Mouse (Mus musculus): ENCODE results near the gene Senp3. TPM values are rescaled to one million over a fixed set of nuclear protein-coding genes. Genes with fewer than 3 reads are reported as not detected.
"Not testable (repeated sequence)": the region's sequence is repeated elsewhere in the genome, so short reads cannot be mapped to it uniquely, and the experiment has no call there.

Gene Senp3
- polyA plus RNA-seq (2015; fragmentation: Nextera tagmentation; extraction: Ambion mirVana), result 94.0 and 98.5 TPM in 2 replicates

DNA sequence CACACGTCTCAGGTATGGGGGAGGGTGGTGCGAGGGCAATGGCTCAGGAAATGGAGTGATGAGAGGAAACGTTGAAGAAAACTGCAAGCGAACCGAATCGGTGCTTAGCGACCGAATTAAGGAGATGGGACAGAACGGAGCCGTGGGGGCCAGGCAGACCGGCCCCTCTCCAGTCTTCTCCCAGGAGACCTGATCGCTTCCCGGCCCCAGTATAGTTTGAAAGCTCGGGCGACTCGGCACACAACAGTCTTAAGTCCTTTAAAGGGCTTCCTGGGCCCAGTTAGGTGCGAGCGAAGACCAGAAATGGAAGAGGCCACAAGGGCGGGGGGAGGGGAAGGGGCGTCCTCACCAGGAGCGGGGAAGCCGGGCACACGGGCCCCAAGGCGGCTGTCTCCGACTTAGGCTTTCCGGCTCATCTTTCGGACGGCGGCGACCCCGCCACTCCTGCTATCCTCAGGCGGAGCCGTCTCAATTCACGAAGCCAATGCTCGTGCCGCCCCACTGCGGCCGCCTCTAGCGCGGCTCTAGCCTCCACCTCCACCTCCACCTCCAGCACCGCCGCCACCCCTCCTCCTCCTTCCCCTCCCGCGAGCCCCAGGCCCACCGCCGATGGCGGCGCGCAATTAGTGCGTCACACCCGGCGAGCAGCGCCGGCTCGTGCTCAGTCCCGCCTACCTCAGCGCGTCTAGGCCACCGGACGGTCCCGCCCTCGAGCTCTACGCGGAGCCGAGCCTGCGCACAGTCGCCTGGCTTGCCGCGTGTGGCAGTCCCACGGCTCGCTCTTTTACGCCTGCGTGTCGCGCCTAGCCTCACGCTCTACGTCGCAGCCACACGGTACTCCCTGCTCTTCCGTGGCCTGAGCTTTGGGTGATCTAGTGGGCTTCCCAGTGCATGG, at the start of gene Senp3:
Gene Senp3 (minus strand): TSS at position 771 of the 895 bp plus-strand sequence.
- peak within 1 kb of the TSS; percentile 80 for H3K9ac ChIP-seq (ENCODE audit: low read depth, low read length)
- peak; percentile 97 for ATAC-seq
- H3K9me3 ChIP-seq (replicated peaks; ENCODE audit: control insufficient read depth, low read length, poor library complexity, severe bottlenecking), result no peaks in the 10 kb centered on the region
- H3K27ac ChIP-seq (ENCODE audit: low read length), result peak within 1 kb of the TSS; percentile 89
- peaks cover 2% of the 10 kb centered on the region for H3K36me3 ChIP-seq (ENCODE audit: control insufficient read depth, insufficient read depth, low read length)
- WGBS, result under 1% methylated on average over 78 of the region's 80 CpGs
- H3K4me2 ChIP-seq (ENCODE audit: low read length), result peak within 1 kb of the TSS; percentile 93
- no peaks in the 10 kb centered on the region for H3K27me3 ChIP-seq (ENCODE audit: control insufficient read depth, insufficient read depth, low read depth, low read length)
- peaks cover 30% of the 10 kb centered on the region for H3K4me1 ChIP-seq (ENCODE audit: control insufficient read depth, insufficient read depth, low read length)
- peak within 1 kb of the TSS; percentile 67 for H3K4me3 ChIP-seq (ENCODE audit: low read depth, low read length)

- H3K4me2 ChIP-seq (ENCODE audit: low read length); H3K4me1 ChIP-seq (ENCODE audit: control insufficient read depth, insufficient read depth, low read length); H3K27me3 ChIP-seq (ENCODE audit: control insufficient read depth, insufficient read depth, low read depth, low read length); H3K9me3 ChIP-seq (replicated peaks; ENCODE audit: control insufficient read depth, low read length, poor library complexity, severe bottlenecking); H3K4me3 ChIP-seq (ENCODE audit: low read depth, low read length); ATAC-seq; H3K9ac ChIP-seq (ENCODE audit: low read depth, low read length); H3K27ac ChIP-seq (ENCODE audit: low read length): not testable (repeated sequence)
- peaks cover 21% of the 10 kb centered on the region for H3K36me3 ChIP-seq (ENCODE audit: control insufficient read depth, insufficient read depth, low read length)
- WGBS, result 91% methylated on average over 2 of the region's 3 CpGs
Observed at GRCm38 (mm10) chr11:69731408-69731807, 49.5 kb upstream of the Senp3 start.

- no peaks in the 10 kb centered on the region for H3K9me3 ChIP-seq (replicated peaks; ENCODE audit: control insufficient read depth, low read length, poor library complexity, severe bottlenecking)
Observed at GRCm38 (mm10) chr11:69729063-69729462, 47.2 kb upstream of the Senp3 start.

DNA sequence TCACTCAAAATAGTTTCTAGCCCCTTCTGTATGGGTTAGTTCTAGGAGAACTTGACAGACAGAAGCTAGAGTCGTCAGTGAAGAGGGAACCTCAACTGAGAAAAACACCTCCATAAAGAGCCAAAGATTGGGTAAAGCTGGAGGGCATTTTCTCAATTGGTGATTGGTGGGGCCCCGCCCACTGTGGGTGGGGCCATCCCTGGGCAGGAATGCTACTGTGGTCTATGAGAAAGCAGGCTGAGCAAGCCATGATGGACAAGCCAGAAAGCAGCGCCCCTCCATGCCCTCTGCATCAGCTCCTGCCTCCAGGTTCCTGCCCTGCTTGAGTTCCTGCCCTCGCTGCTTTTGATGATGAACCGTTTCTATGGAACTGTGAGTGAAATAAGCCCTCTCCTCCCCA, 44.1 kb upstream of the Senp3 start:
- no peak overlapping the region for H3K4me3 ChIP-seq (ENCODE audit: low read depth, low read length)
- no peaks in the 10 kb centered on the region for H3K9me3 ChIP-seq (replicated peaks; ENCODE audit: control insufficient read depth, low read length, poor library complexity, severe bottlenecking)
- no peak for ATAC-seq
- no peak overlapping the region for H3K4me2 ChIP-seq (ENCODE audit: low read length)
- H3K27me3 ChIP-seq (ENCODE audit: control insufficient read depth, insufficient read depth, low read depth, low read length), result no peaks in the 10 kb centered on the region
- no peak overlapping the region for H3K27ac ChIP-seq (ENCODE audit: low read length)
- no peaks in the 10 kb centered on the region for H3K4me1 ChIP-seq (ENCODE audit: control insufficient read depth, insufficient read depth, low read length)
- WGBS, result 35% methylated on average over 5 of the region's 5 CpGs
- H3K36me3 ChIP-seq (ENCODE audit: control insufficient read depth, insufficient read depth, low read length), result no peaks in the 10 kb centered on the region
- H3K9ac ChIP-seq (ENCODE audit: low read depth, low read length), result no peak overlapping the region

More at GRCm38 (mm10) chr11:69729063-69729462, 47.2 kb upstream of the Senp3 start:
- no peak overlapping the region for H3K27ac ChIP-seq (ENCODE audit: low read length)
- no peak overlapping the region for H3K9ac ChIP-seq (ENCODE audit: low read depth, low read length)
- H3K4me1 ChIP-seq (ENCODE audit: control insufficient read depth, insufficient read depth, low read length), result no peaks in the 10 kb centered on the region
- no peak overlapping the region for H3K4me3 ChIP-seq (ENCODE audit: low read depth, low read length)
- WGBS, result 15% methylated on average over 3 of the region's 3 CpGs
- peaks cover under 1% of the 10 kb centered on the region; the same call in 1 of the 2 replicates for H3K36me3 ChIP-seq (ENCODE audit: control insufficient read depth, insufficient read depth, low read length)
- no peak overlapping the region for H3K4me2 ChIP-seq (ENCODE audit: low read length)
- ATAC-seq, result no peak
- H3K27me3 ChIP-seq (ENCODE audit: control insufficient read depth, insufficient read depth, low read depth, low read length), result no peaks in the 10 kb centered on the region

GRCm38 (mm10) chr11:69723074-69723473, 41.2 kb upstream of the Senp3 start:
- 47% methylated on average over 2 of the region's 2 CpGs for WGBS
- no peak for ATAC-seq
- H3K9ac ChIP-seq (ENCODE audit: low read depth, low read length), result no peak overlapping the region
- no peak overlapping the region for H3K4me3 ChIP-seq (ENCODE audit: low read depth, low read length)
- no peaks in the 10 kb centered on the region for H3K9me3 ChIP-seq (replicated peaks; ENCODE audit: control insufficient read depth, low read length, poor library complexity, severe bottlenecking)
- H3K27me3 ChIP-seq (ENCODE audit: control insufficient read depth, insufficient read depth, low read depth, low read length), result no peaks in the 10 kb centered on the region
- H3K4me1 ChIP-seq (ENCODE audit: control insufficient read depth, insufficient read depth, low read length), result no peaks in the 10 kb centered on the region
- H3K36me3 ChIP-seq (ENCODE audit: control insufficient read depth, insufficient read depth, low read length), result no peaks in the 10 kb centered on the region
- no peak overlapping the region for H3K27ac ChIP-seq (ENCODE audit: low read length)
- no peak overlapping the region for H3K4me2 ChIP-seq (ENCODE audit: low read length)

GRCm38 (mm10) chr11:69720852-69721251, 39.0 kb upstream of the Senp3 start:
- Histone ChIP-seq H3K9ac (ENCODE audit: low read depth, low read length) (no peak overlapping the region), H3K4me2 (ENCODE audit: low read length) (no peak overlapping the region), H3K4me1 (ENCODE audit: control insufficient read depth, insufficient read depth, low read length) (no peaks in the 10 kb centered on the region), H3K9me3 (replicated peaks; ENCODE audit: control insufficient read depth, low read length, poor library complexity, severe bottlenecking) (no peaks in the 10 kb centered on the region), H3K36me3 (ENCODE audit: control insufficient read depth, insufficient read depth, low read length) (no peaks in the 10 kb centered on the region), H3K27ac (ENCODE audit: low read length) (no peak overlapping the region), H3K27me3 (ENCODE audit: control insufficient read depth, insufficient read depth, low read depth, low read length) (no peaks in the 10 kb centered on the region), H3K4me3 (ENCODE audit: low read depth, low read length) (no peak overlapping the region)
- ATAC-seq, result no peak
- WGBS, result 85% methylated on average over 6 of the region's 6 CpGs

GRCm38 (mm10) chr11:69719423-69719822, 37.5 kb upstream of the Senp3 start:
- no peak for ATAC-seq
- Histone ChIP-seq H3K4me1 (ENCODE audit: control insufficient read depth, insufficient read depth, low read length) (no peaks in the 10 kb centered on the region), H3K9me3 (replicated peaks; ENCODE audit: control insufficient read depth, low read length, poor library complexity, severe bottlenecking) (no peaks in the 10 kb centered on the region), H3K27ac (ENCODE audit: low read length) (no peak overlapping the region), H3K4me3 (ENCODE audit: low read depth, low read length) (no peak overlapping the region), H3K4me2 (ENCODE audit: low read length) (no peak overlapping the region), H3K27me3 (ENCODE audit: control insufficient read depth, insufficient read depth, low read depth, low read length) (no peaks in the 10 kb centered on the region), H3K36me3 (ENCODE audit: control insufficient read depth, insufficient read depth, low read length) (no peaks in the 10 kb centered on the region), H3K9ac (ENCODE audit: low read depth, low read length) (no peak overlapping the region)
- WGBS, result 69% methylated on average over 6 of the region's 6 CpGs

DNA sequence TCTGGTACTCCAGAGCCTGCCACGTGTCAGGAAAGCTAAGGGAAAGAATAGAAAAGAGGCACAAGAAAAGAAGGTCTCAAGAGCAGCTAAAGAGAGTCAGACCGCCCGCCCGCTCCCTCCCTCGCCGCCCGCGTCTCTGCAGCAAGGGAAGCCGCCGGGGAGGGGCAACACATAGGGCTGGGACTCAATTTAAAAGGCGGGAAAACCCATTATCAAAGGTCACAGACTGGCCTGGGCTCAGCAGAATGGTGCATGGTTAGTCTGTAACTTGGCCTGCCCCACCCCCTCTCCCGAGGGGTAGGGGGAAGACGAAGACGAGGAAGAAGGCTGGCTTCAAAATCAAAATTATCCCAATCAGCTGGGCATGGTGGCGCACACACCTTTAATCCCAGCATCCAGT, 36.8 kb upstream of the Senp3 start:
- 0 out of 2 replicates have a peak overlapping the region, but pooled peaks have one; percentile 11 for H3K9ac ChIP-seq (ENCODE audit: low read depth, low read length)
- no peak overlapping the region for H3K4me3 ChIP-seq (ENCODE audit: low read depth, low read length)
- WGBS, result 22% methylated on average over 15 of the region's 15 CpGs
- ATAC-seq, result no peak
- H3K27me3 ChIP-seq (ENCODE audit: control insufficient read depth, insufficient read depth, low read depth, low read length), result no peaks in the 10 kb centered on the region
- H3K9me3 ChIP-seq (replicated peaks; ENCODE audit: control insufficient read depth, low read length, poor library complexity, severe bottlenecking), result no peaks in the 10 kb centered on the region
- H3K4me2 ChIP-seq (ENCODE audit: low read length), result 0 out of 2 replicates have a peak overlapping the region, but pooled peaks have one; percentile 7
- H3K4me1 ChIP-seq (ENCODE audit: control insufficient read depth, insufficient read depth, low read length), result no peaks in the 10 kb centered on the region
- no peaks in the 10 kb centered on the region for H3K36me3 ChIP-seq (ENCODE audit: control insufficient read depth, insufficient read depth, low read length)
- H3K27ac ChIP-seq (ENCODE audit: low read length), result no peak overlapping the region

DNA sequence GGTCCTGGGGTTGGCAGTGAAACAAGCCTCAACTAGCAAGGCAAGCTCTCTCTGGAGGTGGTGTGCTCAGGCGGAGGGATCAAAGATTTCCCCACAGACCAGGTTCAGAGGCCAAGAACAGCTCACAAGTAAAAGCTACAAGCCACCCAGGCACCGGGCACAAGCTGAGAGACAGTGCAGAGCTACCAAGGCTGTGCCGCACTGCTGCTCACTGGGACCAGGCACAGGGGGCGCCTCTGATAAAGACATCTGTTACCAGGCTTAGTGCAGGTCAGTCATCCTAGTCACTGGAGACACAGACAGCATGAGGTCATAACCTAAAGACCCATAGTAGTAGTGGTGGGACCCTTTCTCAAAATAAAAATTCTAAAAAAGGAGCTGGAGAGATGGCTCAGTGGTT, 35.1 kb upstream of the Senp3 start:
- H3K4me3 ChIP-seq (ENCODE audit: low read depth, low read length), result no peak overlapping the region
- no peak for ATAC-seq
- H3K9ac ChIP-seq (ENCODE audit: low read depth, low read length), result no peak overlapping the region
- WGBS, result 71% methylated on average over 4 of the region's 4 CpGs
- H3K27me3 ChIP-seq (ENCODE audit: control insufficient read depth, insufficient read depth, low read depth, low read length), result no peaks in the 10 kb centered on the region
- no peaks in the 10 kb centered on the region for H3K9me3 ChIP-seq (replicated peaks; ENCODE audit: control insufficient read depth, low read length, poor library complexity, severe bottlenecking)
- H3K4me2 ChIP-seq (ENCODE audit: low read length), result no peak overlapping the region
- no peaks in the 10 kb centered on the region for H3K36me3 ChIP-seq (ENCODE audit: control insufficient read depth, insufficient read depth, low read length)
- no peak overlapping the region for H3K27ac ChIP-seq (ENCODE audit: low read length)
- H3K4me1 ChIP-seq (ENCODE audit: control insufficient read depth, insufficient read depth, low read length), result no peaks in the 10 kb centered on the region
